Mouse (Mus musculus): ENCODE measurements around the gene Trmt6. TPM values are rescaled to one million over a fixed set of nuclear protein-coding genes. Genes with fewer than 3 reads are reported as not detected.

Gene Trmt6
- polyA plus RNA-seq (2014; fragmentation: Illumina TruSeq; extraction: RNeasy Lipid Tissue Mini Kit (QIAGEN cat#74804); ENCODE audit: low read depth, low replicate concordance) = 54.6 TPM

DNA sequence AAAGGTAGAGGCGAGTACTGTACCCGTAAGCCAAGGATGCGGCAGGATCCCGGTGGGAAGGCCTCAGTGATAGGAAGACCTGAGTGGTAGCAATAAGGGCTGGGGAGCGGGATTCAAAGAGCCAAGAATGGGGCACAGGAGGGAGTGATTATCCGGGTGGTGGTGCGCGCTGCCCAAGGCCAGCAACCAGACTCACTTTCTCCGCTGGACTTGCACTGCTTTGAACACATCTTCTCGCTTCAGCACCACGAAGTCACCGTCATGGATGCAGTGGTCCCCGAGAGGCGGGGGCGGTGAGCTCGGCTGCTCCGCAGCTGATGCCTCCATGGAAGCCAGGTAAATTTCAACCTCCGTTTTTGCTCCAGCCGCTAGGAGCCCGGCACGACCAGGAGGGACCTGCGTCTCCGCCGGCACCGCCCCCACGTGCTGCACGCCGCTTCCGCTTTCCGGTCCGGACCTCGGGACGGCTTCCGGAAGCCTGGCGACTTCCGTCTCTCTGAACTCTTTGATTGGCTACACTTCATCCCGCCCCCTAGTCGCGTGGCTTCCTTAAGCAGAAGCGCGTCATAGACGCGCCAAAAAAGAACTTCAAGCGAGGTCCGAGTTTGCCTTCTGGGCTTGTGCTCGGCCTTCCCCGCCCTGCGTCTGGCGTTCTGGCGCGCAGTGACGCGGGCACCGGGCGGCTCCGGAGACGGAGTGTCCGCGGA lies at the start of gene Trmt6, which contains the start of gene Mcm8:
Gene Trmt6 (minus strand): TSS at position 448 of the 707 bp plus-strand sequence.
Gene Mcm8 (plus strand): TSS at position 534 of the 707 bp plus-strand sequence.

DNA sequence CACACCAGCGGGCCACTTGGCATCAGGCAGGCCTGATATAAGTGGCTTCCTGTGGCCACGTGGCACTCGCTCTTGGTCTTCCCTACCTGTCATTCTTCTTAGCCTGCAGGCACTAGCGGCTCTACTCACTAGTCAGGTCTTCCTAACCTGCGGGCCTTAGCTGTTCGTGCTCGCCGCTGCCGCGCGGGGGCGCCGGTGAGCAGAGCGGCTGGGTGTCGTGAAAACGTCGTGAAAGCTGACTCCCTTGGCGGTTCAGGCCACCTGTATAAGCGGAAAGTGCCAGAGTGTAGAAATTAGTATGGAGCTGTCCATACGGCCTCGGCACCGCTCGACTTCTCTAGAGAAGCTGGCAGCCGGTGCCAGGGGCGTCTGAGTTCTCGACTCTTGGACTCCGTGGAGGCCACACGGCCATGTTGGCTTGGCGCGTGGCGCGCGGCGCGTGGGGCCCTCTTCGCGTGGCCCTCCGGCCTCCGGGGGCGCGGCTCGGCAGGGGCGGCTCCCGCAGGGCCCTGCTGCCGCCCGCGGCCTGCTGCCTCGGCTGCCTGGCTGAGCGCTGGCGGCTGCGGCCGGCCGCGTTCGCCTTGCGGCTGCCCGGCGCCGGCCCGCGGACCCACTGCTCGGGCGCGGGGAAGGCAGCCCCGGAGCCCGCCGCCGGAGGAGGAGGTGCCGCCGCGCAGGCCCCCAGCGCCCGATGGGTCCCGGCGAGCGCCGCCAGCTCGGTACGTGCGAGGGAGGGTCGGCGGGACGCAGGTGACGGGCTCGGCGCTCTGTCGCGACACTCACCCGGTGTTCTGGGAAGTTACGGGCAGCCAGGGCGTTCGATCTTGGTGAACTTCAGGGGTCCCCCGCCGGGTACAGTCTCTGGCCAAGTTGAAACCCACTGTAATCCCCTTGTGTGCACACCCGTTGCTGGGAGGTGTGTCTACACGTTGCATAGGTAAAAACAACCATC lies 30.8 kb upstream of the Trmt6 start, which contains the start of gene Crls1:
Gene Crls1 (plus strand): TSS at position 260 of the 952 bp plus-strand sequence.

GRCm38 (mm10) chr2:132780978-132781377 lies 34.9 kb downstream of the Trmt6 start, which contains the start of gene Chgb:
Gene Chgb, plus strand, starts transcription at chr2:132781278.

Other genes starting within 250 kb of the Trmt6 start
- 110 TPM for gene Gpcpd1, start 228.3 kb downstream of the Trmt6 start, polyA plus RNA-seq (2014; fragmentation: Illumina TruSeq; extraction: RNeasy Lipid Tissue Mini Kit (QIAGEN cat#74804); ENCODE audit: low read depth, low replicate concordance)
- gene Shld1, start 129.1 kb downstream of the Trmt6 start, polyA plus RNA-seq (2014; fragmentation: Illumina TruSeq; extraction: RNeasy Lipid Tissue Mini Kit (QIAGEN cat#74804); ENCODE audit: low read depth, low replicate concordance) = 4.9 TPM
- 1,752 TPM for gene Chgb, start 34.8 kb downstream of the Trmt6 start, polyA plus RNA-seq (2014; fragmentation: Illumina TruSeq; extraction: RNeasy Lipid Tissue Mini Kit (QIAGEN cat#74804); ENCODE audit: low read depth, low replicate concordance)
- 7.1 TPM for gene Mcm8, start 86 bp upstream of the Trmt6 start, polyA plus RNA-seq (2014; fragmentation: Illumina TruSeq; extraction: RNeasy Lipid Tissue Mini Kit (QIAGEN cat#74804); ENCODE audit: low read depth, low replicate concordance)
- gene Crls1, start 30.6 kb upstream of the Trmt6 start, polyA plus RNA-seq (2014; fragmentation: Illumina TruSeq; extraction: RNeasy Lipid Tissue Mini Kit (QIAGEN cat#74804); ENCODE audit: low read depth, low replicate concordance) = 385 TPM
- gene Lrrn4, start 64.8 kb upstream of the Trmt6 start, polyA plus RNA-seq (2014; fragmentation: Illumina TruSeq; extraction: RNeasy Lipid Tissue Mini Kit (QIAGEN cat#74804); ENCODE audit: low read depth, low replicate concordance) = 5.5 TPM
- gene Fermt1, start 129.9 kb upstream of the Trmt6 start, polyA plus RNA-seq (2014; fragmentation: Illumina TruSeq; extraction: RNeasy Lipid Tissue Mini Kit (QIAGEN cat#74804); ENCODE audit: low read depth, low replicate concordance) = not detected